ENCODE assay signal across 8 mouse cellular contexts in genomic region chrX:99819395-99819935, GRCm38 (mm10). TPM values are rescaled to one million over a fixed set of nuclear protein-coding genes. Genes with fewer than 3 reads are reported as not detected.
DNase-seq lines count a peak whose midpoint lies in the region; ATAC-seq and TF ChIP-seq lines count a peak whose summit lies in the region.

No protein-coding gene starts in this region.

- WGBS in heart, adult 2 months: 23% methylated on average over 18 of the region's 22 CpGs
- 15% methylated on average over 20 of the region's 22 CpGs for WGBS in limb, embryonic 13.5 days
- 21% methylated on average over 21 of the region's 22 CpGs for WGBS in midbrain, embryonic 14.5 days

- no peaks in the 10 kb centered on the region for H3K4me1 ChIP-seq in heart, adult 2 months (ENCODE audit: control insufficient read depth, insufficient read depth, low read length)
- H3K4me1 ChIP-seq in limb, embryonic 13.5 days: no peaks in the 10 kb centered on the region
- 0 out of 2 replicates have a peak, but pooled peaks cover 4% of the 10 kb centered on the region for H3K4me1 ChIP-seq in midbrain, embryonic 14.5 days (ENCODE audit: control insufficient read depth, insufficient read depth, low read length)
- H3K4me1 ChIP-seq in testis, adult 2 months (ENCODE audit: control insufficient read depth, insufficient read depth, low read length): peaks cover 5% of the 10 kb centered on the region

- no peaks in the 10 kb centered on the region; the same call in 1 of the 2 replicates for H3K9me3 ChIP-seq in limb, embryonic 13.5 days
- no peaks in the 10 kb centered on the region for H3K9me3 ChIP-seq in midbrain, embryonic 14.5 days (ENCODE audit: control insufficient read depth, low read length)

- intact Hi-C loops in heart, adult 2 months (cut with DNase I): no loop called here

- no peak for TF ChIP-seq EP300 in heart, adult 2 months (IDR thresholded peaks at IDR 0.05; ENCODE audit: insufficient read depth, low read depth, low read length)

- H3K4me2 ChIP-seq in limb, embryonic 13.5 days (replicated peaks): peak overlapping the region; percentile 75
- peak overlapping the region; percentile 66 for H3K4me2 ChIP-seq in midbrain, embryonic 14.5 days (ENCODE audit: low read length)

- H3K36me3 ChIP-seq in heart, adult 2 months (ENCODE audit: control insufficient read depth, insufficient read depth, low read length): no peaks in the 10 kb centered on the region
- no peaks in the 10 kb centered on the region for H3K36me3 ChIP-seq in limb, embryonic 13.5 days
- H3K36me3 ChIP-seq in midbrain, embryonic 14.5 days (ENCODE audit: control insufficient read depth, insufficient read depth, low read length): no peaks in the 10 kb centered on the region
- no peaks in the 10 kb centered on the region for H3K36me3 ChIP-seq in testis, adult 2 months (ENCODE audit: control insufficient read depth, insufficient read depth, low read length)

- no peak overlapping the region for H3K9ac ChIP-seq in heart, adult 2 months (ENCODE audit: low read depth, low read length)
- no peak overlapping the region for H3K9ac ChIP-seq in limb, embryonic 13.5 days
- peak overlapping the region; percentile 49; the same call in 1 of the 2 replicates for H3K9ac ChIP-seq in midbrain, embryonic 14.5 days (replicated peaks; ENCODE audit: low read length)

- no peak overlapping the region for H3K4me3 ChIP-seq in heart, adult 2 months
- H3K4me3 ChIP-seq in limb, embryonic 13.5 days: peak overlapping the region; percentile 55
- H3K4me3 ChIP-seq in midbrain, embryonic 14.5 days (replicated peaks; ENCODE audit: low read depth, low read length): peak overlapping the region; percentile 59
- peak overlapping the region; percentile 79 for H3K4me3 ChIP-seq in testis, adult 2 months (ENCODE audit: control insufficient read depth, low read depth, low read length)

- H3K79me2 ChIP-seq in heart, adult 2 months (replicated peaks; ENCODE audit: control insufficient read depth, insufficient read depth, low read length): no peaks in the 10 kb centered on the region

- H3K27ac ChIP-seq in heart, adult 2 months: no peak overlapping the region
- no peak overlapping the region for H3K27ac ChIP-seq in limb, embryonic 13.5 days
- H3K27ac ChIP-seq in midbrain, embryonic 14.5 days (replicated peaks; ENCODE audit: low read depth, low read length): peak overlapping the region; percentile 73
- 0 out of 2 replicates have a peak overlapping the region, but pooled peaks have one; percentile 36 for H3K27ac ChIP-seq in testis, adult 2 months (ENCODE audit: control insufficient read depth, insufficient read depth, low read depth, low read length)

- DNase-seq in heart, adult 2 months: peak; percentile 16 to 45
- no peak for DNase-seq in heart, adult 11 months
- DNase-seq in cerebellum, postnatal 36 days: peak; percentile 55 to 57
- peak; percentile 3 for DNase-seq in gonadal fat pad, adult 2 months (ENCODE audit: low read depth)
- peak; percentile 39 for DNase-seq in kidney, adult 11 months
- DNase-seq in midbrain, embryonic 14.5 days: peak; percentile 84

- peaks cover 6% of the 10 kb centered on the region; the same call in 1 of the 2 replicates for H3K27me3 ChIP-seq in heart, adult 2 months (ENCODE audit: control insufficient read depth, insufficient read depth, low read length)
- peaks cover 88% of the 10 kb centered on the region for H3K27me3 ChIP-seq in limb, embryonic 13.5 days
- no peaks in the 10 kb centered on the region; the same call in 1 of the 2 replicates for H3K27me3 ChIP-seq in midbrain, embryonic 14.5 days (ENCODE audit: control insufficient read depth, insufficient read depth, low read length)
- H3K27me3 ChIP-seq in testis, adult 2 months (ENCODE audit: control insufficient read depth, insufficient read depth, low read length): no peaks in the 10 kb centered on the region

- no peak for TF ChIP-seq POLR2A in heart, adult 2 months (IDR thresholded peaks at IDR 0.05; ENCODE audit: insufficient read depth, low read depth, low read length)
- no peak for TF ChIP-seq POLR2A in testis, adult 2 months (IDR thresholded peaks at IDR 0.05; ENCODE audit: control insufficient read depth, low read depth, low read length)

- TF ChIP-seq CTCF in heart, adult 2 months (IDR thresholded peaks at IDR 0.05): no peak
- no peak for TF ChIP-seq CTCF in testis, adult 2 months (IDR thresholded peaks at IDR 0.05; ENCODE audit: control insufficient read depth, insufficient read depth, insufficient replicate concordance, low read depth, low read length)

- ATAC-seq in limb, embryonic 13.5 days (ENCODE audit: low FRiP score, low read depth): peak; percentile 86
- peak; percentile 59 for ATAC-seq in midbrain, embryonic 14.5 days (ENCODE audit: low FRiP score, low TSS enrichment)

RNA-seq across cellular contexts. Expression of gene Tmem28, which starts 1.4 kb away (rescaled TPM):
- not detected for total RNA-seq in heart, adult 2 months (2021)
- polyA plus RNA-seq in heart, adult 2 months (2012; rRNA removed): 0.06 TPM in 1 of 2 replicates, not detected in the other
- 0.09 TPM in 1 of 2 replicates, not detected in the other for polyA plus RNA-seq in gonadal fat pad, adult 2 months (2012; rRNA removed)
- polyA plus RNA-seq in limb, embryonic 13.5 days (2015; fragmentation: Nextera tagmentation; extraction: Ambion mirVana): 0.23 and 0.32 TPM in 2 replicates
- polyA plus RNA-seq in midbrain, embryonic 14.5 days (2014; fragmentation: Nextera tagmentation; extraction: Ambion mirVana): 2.2 and 2.3 TPM in 2 replicates
- polyA plus RNA-seq in testis, adult 2 months (2012; rRNA removed): 0.14 and 0.23 TPM in 2 replicates

Comparison
In these comparisons a context has a peak if more than half of its experiments do, and no peak if none do; other contexts are left out.
1. H3K27ac ChIP-seq: peak in midbrain, embryonic 14.5 days (single experiment) and testis, adult 2 months (single experiment); none in heart, adult 2 months (single experiment) and limb, embryonic 13.5 days (single experiment).